Mouse (Mus musculus): Measurements from ENCODE around the gene Acbd6.

DNA sequence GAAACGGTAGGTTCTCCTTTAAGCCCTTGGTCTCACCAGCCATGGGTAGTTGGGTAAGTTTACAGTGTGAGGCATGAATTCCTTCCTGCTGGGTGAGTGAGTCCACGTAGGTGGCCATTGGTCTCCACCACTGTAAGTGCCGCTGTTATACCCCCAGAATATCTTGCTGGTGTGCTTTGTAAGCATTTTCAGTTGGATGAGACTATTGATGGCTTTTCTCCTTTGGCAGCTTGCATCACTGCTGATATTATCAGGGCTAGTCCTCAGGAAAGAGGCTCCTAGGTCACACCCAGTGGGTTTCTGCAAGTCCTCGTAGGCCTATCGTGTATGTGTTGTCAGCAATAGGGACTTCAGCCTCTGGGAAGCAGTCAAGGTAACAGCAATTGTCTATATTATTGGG lies 106.1 kb downstream of the Acbd6 start:
- TF ChIP-seq EP300 (IDR thresholded peaks at IDR 0.05; ENCODE audit: low read depth), result no peak
- no peak for TF ChIP-seq CTCF (IDR thresholded peaks at IDR 0.05; ENCODE audit: low read depth)

All from liver, postnatal 0 days (tissue).